Mouse (Mus musculus) heart, adult 2 months (tissue): ENCODE results near the gene Tecpr1.

ENCODE experiments used
- CTCF ChIP-seq: fragments of 200-600 bp; IDR thresholded peaks from 2 replicates; pipeline ENCODE4 v1.8.1; 2022; ENCODE audit warnings: antibody characterized with exemption, mild to moderate bottlenecking, moderate library complexity
- EP300 ChIP-seq: fragments of 200-500 bp; IDR thresholded peaks from 2 replicates; pipeline ENCODE4 v1.6.1; 2011; ENCODE audit warnings: low read depth, low read length, control low read depth; ENCODE audit not compliant: insufficient read depth
- POLR2A ChIP-seq: fragments of 200-500 bp; IDR thresholded peaks from 2 replicates; pipeline ENCODE4 v1.6.1; 2011; ENCODE audit warnings: mild to moderate bottlenecking, low read depth, low read length, control low read depth; ENCODE audit not compliant: insufficient read depth

DNA sequence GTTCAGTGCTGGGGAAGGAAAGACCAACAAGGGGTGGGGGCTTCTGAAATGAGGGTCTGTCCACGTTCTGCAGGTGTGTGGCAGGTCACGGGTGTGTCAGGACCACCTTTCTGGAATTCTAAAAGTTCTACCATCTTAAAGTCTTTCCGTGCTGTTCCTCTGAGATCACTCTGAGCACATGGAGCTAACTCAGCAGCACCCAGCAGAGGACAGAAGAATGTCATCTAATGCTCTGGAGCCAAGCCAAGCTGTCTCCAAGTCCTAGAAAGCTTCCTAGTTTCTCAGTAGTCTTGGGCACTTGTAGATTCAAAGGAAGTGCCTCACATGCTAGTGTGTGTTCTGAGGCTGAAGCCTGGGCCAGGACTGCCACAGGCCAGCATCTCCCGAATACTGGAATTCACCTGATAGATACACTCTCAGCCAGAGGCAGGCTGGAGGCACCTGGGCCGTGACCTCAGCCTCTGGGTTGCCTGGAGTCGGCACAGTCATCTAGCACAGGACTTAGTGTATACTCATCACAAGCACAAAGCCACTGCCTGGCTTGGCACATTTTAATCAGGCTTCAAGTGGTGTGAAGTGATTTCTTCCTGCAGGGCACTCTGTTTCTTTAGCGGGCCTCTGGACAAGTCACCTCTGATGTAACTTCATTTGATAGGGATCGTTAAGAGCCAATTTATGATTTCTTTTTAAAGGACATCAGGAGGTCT is 44.3 kb upstream of the Tecpr1 start:
- TF ChIP-seq CTCF (peak; percentile 69), EP300 (peak; percentile 83), POLR2A (no peak)
